Mouse (Mus musculus): Measurements from ENCODE around the gene Olfr155.

Gene Olfr155

DNA sequence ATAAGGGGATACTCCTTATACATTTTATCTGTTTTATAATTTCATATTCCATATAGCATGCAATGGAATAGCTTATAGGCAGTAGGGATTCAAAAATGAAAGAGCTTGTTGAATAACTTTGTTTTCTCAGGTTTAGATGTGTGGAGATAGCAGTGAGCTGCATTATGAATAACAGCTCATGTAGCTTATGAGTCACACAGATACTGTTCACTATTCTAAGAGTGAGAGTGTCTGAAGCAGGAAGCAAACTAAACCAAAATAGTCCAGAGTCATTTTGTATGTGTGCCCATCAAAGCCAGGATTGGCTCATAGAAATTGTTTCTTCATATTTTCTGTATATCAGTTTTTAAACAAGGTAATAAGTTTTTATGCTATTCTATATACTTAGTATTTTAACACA, 45.8 kb downstream of the Olfr155 start:
- DNase-seq (ENCODE audit: low spot score in 2 of 2), result no peak

DNA sequence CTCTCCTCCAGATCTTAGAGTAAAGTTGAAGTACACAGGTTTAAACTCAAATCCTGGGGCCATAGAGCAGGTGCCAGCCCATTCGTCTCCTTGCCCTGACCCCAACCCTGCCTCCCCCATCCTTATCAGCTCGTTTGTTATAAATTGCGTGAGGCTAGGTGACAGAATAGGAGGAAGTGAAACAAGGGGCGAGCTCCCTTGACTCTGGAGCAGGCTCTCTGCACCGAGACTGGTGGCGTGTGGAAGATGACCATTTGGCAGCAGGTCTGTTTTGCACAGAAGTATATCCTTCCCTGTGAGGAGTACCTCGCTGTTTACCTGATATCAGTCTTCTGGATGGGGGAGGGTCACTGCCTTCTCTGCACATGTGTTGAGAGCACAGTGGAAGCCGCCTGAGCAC, 47.8 kb downstream of the Olfr155 start:
- peak in 1 of 2 experiments; percentile 17 for DNase-seq (ENCODE audit: low spot score in 2 of 2)

DNA sequence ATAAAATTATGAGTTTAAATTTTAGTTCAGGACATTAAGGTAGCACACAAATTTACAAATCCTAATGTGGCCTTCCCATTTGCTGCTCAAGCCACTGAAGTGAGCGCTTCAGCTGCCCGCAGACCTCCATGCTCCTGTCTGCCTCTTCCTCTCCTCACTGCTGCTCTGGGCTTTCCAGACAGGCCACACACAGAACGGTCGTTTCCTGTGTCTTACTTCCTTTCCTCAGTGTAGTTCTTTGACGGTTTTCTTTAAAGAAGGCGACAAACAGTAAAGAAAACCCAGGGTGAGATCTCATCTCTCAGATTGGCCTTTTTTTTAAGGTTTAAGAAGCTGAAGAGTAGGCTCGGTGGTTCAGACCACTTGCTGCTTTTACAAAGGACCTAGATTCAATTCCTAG, 52.3 kb downstream of the Olfr155 start:
- no peak for DNase-seq (ENCODE audit: low spot score in 2 of 2)

DNA sequence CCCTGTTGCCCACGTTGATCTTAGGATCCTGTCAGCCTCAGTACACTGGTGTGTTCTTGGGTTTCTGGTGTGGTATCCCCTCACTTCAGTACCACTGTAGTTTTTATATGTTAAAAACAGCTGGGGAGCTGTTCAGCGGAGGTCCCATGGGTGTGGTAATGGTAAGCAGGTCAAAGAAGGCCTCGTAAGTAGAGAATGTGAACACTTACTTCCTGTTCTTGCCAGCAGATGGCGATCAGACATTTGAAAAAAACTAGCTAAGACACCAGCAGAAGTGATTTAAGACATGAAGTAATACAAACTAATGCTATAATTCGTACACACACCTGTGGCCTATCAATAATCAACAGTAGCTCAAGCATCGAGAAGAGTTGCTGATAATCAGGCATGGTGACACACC, 55.1 kb downstream of the Olfr155 start:
- peak; percentile 23 to 64 for DNase-seq (ENCODE audit: low spot score in 2 of 2)

Data from spleen, postnatal 10 days (tissue).